Mouse (Mus musculus): ENCODE measurements around the gene Cdx2. TPM values are rescaled to one million over a fixed set of nuclear protein-coding genes. Genes with fewer than 3 reads are reported as not detected.

The Cdx2 gene
- polyA plus RNA-seq, 1 experiment: 0.03 TPM

DNA sequence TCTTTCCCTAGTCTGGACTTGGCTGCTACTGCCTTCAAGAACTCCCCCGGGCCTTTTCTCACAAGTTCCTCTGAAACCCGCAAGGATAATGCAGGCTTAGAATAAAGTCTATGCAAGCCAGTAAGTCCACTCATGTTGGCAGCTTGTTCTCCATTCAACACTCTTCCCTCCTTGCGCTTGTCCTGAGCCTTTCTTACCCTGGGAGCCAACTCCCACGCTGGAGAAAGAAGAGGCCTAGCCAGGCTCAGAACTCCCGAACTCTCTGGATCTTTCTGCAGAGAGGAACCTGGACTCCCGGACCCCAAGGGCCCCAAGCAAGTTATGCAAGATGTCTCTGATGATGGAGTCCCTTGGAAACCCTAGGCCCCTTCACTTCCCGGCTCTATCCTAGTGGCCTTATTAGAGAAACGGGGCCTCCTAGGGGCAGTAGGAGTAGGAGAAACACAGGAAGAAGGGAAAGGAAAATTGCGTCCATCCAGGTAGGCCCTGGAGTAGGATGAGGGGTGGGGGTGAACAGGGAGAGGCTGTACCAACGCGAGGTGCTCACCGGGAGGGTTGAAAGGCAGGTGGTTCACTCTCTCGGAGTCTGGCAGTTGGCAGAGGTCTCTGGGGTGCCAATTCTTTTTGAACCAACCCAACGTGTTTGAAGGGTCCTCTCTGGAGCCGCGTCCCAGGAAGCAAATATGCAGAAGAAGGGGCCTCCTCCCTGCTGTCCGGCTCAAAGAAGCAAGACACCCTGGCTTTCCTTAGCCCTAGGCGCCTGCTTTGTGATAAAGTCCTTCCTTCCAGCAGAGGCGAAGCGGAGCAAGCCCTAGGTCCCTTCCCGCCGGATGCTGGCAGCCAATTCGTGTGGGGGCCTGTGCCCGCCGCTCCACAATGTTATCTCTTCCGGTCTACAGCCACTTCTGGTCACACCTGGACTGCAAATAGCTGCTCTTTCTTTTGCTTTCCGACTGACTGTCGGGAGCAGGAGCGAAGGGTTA lies 36.1 kb downstream of the Cdx2 start:
- no peaks in the 10 kb centered on the region for H3K36me3 ChIP-seq (ENCODE audit: control insufficient read depth)
- no peaks in the 10 kb centered on the region for H3K4me1 ChIP-seq (ENCODE audit: control insufficient read depth)
- no peak overlapping the region for H3K4me3 ChIP-seq (replicated peaks)
- TF ChIP-seq TAL1 (IDR thresholded peaks at IDR 0.05; ENCODE audit: low read length): no peak
- TF ChIP-seq GATA1 (IDR thresholded peaks at IDR 0.05; ENCODE audit: low read length): no peak
- H3K27me3 ChIP-seq (ENCODE audit: control insufficient read depth): peaks cover 98% of the 10 kb centered on the region
- H3K9me3 ChIP-seq (ENCODE audit: control insufficient read depth, low read length): no peaks in the 10 kb centered on the region; the same call in 1 of the 2 replicates

DNA sequence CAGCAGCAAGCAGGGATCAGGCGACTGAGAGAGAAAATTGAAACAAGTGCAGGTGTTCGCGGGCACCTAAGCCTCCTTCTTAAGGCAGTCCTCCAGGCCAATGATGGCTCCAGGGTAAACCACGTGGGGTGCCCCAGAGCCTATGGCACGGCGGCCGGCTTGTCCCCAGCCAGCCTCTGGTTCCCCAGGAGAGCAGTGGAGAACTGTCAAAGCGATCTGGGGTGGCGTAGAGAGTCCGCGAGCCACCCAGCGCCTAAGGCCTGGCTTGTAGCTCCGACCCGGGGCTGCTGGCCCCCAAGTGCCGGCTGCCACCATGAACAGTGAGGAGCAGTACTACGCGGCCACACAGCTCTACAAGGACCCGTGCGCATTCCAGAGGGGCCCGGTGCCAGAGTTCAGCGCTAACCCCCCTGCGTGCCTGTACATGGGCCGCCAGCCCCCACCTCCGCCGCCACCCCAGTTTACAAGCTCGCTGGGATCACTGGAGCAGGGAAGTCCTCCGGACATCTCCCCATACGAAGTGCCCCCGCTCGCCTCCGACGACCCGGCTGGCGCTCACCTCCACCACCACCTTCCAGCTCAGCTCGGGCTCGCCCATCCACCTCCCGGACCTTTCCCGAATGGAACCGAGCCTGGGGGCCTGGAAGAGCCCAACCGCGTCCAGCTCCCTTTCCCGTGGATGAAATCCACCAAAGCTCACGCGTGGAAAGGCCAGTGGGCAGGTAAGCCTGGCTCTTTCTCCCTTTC lies 37.0 kb downstream of the Cdx2 start, which contains the start of gene Pdx1:
TSS of gene Pdx1 (plus strand) at position 34 of the 747 bp plus-strand sequence.
- Histone ChIP-seq H3K4me3 (replicated peaks) (no peak within 1 kb of the TSS), H3K27me3 (ENCODE audit: control insufficient read depth) (peaks cover 90% of the 10 kb centered on the region), H3K36me3 (ENCODE audit: control insufficient read depth) (no peaks in the 10 kb centered on the region), H3K4me1 (ENCODE audit: control insufficient read depth) (no peaks in the 10 kb centered on the region), H3K9me3 (ENCODE audit: control insufficient read depth, low read length) (no peaks in the 10 kb centered on the region; the same call in 1 of the 2 replicates)
- TF ChIP-seq GATA1 (IDR thresholded peaks at IDR 0.05; ENCODE audit: low read length) (no peak), TAL1 (IDR thresholded peaks at IDR 0.05; ENCODE audit: low read length) (no peak)

DNA sequence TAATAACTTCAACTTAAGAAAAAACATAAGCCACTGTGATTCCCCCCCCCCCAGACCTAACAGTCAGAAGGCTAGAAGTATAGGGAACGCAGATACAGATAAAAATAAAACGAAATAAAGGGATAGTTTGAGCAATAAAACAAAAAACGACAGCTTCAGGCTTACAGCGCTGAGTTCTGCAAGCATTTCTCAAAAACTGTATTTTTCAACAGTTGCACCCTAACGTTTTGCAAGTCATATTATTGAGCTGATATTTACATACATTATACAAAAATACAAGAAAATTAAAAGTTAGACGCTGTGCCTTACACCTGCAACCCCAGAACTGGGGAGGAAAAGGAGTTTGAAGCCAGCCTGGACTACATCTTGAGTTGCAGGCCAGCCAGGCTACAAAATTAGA lies 37.7 kb downstream of the Cdx2 start:
- no peaks in the 10 kb centered on the region for H3K9me3 ChIP-seq (ENCODE audit: control insufficient read depth, low read length)
- TF ChIP-seq TAL1 (IDR thresholded peaks at IDR 0.05; ENCODE audit: low read length): no peak
- no peak for TF ChIP-seq GATA1 (IDR thresholded peaks at IDR 0.05; ENCODE audit: low read length)
- H3K27me3 ChIP-seq (ENCODE audit: control insufficient read depth): peaks cover 83% of the 10 kb centered on the region
- H3K4me3 ChIP-seq (replicated peaks): no peak overlapping the region
- H3K36me3 ChIP-seq (ENCODE audit: control insufficient read depth): no peaks in the 10 kb centered on the region
- no peaks in the 10 kb centered on the region for H3K4me1 ChIP-seq (ENCODE audit: control insufficient read depth)

DNA sequence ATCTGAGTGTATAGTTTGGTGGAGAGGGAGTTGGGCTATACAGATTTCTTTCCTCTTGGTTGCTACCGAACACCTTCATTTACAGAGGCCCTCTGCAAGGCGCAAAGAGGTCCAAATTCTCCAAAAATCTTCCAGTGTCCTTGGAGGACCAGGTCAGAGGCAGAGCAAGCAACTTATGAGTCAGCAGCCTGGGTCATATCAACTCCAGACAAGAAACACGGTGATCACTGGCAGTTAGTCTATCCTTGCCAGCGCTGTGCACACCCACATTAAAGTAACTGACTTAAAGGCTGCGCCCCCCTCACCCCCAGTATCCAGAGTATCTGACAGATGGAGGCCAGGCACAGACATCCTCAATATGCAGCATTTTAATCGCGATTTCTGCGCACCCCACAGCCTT lies 38.3 kb downstream of the Cdx2 start:
- peaks cover 76% of the 10 kb centered on the region for H3K27me3 ChIP-seq (ENCODE audit: control insufficient read depth)
- TF ChIP-seq GATA1 (IDR thresholded peaks at IDR 0.05; ENCODE audit: low read length) (no peak), TAL1 (IDR thresholded peaks at IDR 0.05; ENCODE audit: low read length) (no peak)
- H3K4me1 ChIP-seq (ENCODE audit: control insufficient read depth): no peaks in the 10 kb centered on the region
- no peak overlapping the region for H3K4me3 ChIP-seq (replicated peaks)
- H3K9me3 ChIP-seq (ENCODE audit: control insufficient read depth, low read length): no peaks in the 10 kb centered on the region
- no peaks in the 10 kb centered on the region for H3K36me3 ChIP-seq (ENCODE audit: control insufficient read depth)

DNA sequence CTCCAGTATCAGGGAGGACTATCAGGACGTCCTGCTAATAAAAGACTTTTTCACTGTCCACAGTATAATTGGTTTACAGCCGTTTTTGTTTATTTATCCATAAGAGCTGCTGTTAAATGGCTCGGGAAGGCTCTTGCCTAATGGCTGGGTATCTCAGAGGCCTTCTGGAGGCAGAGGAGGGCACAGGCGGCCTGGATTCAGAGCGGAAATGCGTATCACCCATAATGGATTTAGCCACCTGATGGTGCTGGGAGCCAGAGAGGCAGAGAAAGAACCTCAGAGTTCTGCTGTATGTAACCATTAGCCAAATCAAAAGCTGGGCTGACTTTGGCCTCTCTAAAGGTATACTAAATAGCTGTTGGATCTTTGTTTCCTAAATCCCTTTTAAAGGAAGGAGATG lies 39.6 kb downstream of the Cdx2 start:
- peaks cover 63% of the 10 kb centered on the region for H3K27me3 ChIP-seq (ENCODE audit: control insufficient read depth)
- H3K4me1 ChIP-seq (ENCODE audit: control insufficient read depth): no peaks in the 10 kb centered on the region
- no peaks in the 10 kb centered on the region for H3K36me3 ChIP-seq (ENCODE audit: control insufficient read depth)
- TF ChIP-seq TAL1 (IDR thresholded peaks at IDR 0.05; ENCODE audit: low read length) (no peak), GATA1 (IDR thresholded peaks at IDR 0.05; ENCODE audit: low read length) (no peak)
- no peaks in the 10 kb centered on the region for H3K9me3 ChIP-seq (ENCODE audit: control insufficient read depth, low read length)
- H3K4me3 ChIP-seq (replicated peaks): no peak overlapping the region

DNA sequence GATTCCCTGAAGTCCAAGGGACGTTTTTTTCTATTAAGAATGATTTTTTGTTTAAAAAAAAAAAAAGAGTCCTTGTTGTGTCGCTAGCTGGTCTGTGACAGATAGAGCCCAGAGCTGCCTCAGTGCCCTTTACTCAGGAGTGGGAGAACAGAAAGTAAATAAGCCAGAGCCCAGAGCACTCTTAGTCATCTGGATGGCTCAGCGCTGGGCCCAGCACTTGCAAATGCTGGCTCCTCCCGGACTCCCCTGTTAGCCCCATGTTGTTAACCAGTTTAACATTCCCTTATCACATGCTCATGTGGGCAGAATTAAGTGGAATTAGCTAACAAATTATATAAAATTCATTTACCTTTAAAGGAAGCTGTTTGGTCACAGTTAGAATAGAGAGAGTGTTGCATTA lies 43.1 kb downstream of the Cdx2 start:
- Histone ChIP-seq H3K4me1 (ENCODE audit: control insufficient read depth) (no peaks in the 10 kb centered on the region), H3K27me3 (ENCODE audit: control insufficient read depth) (peaks cover 29% of the 10 kb centered on the region), H3K9me3 (ENCODE audit: control insufficient read depth, low read length) (no peaks in the 10 kb centered on the region), H3K36me3 (ENCODE audit: control insufficient read depth) (no peaks in the 10 kb centered on the region), H3K4me3 (replicated peaks) (no peak overlapping the region)
- TF ChIP-seq GATA1 (IDR thresholded peaks at IDR 0.05; ENCODE audit: low read length) (no peak), TAL1 (IDR thresholded peaks at IDR 0.05; ENCODE audit: low read length) (no peak)

DNA sequence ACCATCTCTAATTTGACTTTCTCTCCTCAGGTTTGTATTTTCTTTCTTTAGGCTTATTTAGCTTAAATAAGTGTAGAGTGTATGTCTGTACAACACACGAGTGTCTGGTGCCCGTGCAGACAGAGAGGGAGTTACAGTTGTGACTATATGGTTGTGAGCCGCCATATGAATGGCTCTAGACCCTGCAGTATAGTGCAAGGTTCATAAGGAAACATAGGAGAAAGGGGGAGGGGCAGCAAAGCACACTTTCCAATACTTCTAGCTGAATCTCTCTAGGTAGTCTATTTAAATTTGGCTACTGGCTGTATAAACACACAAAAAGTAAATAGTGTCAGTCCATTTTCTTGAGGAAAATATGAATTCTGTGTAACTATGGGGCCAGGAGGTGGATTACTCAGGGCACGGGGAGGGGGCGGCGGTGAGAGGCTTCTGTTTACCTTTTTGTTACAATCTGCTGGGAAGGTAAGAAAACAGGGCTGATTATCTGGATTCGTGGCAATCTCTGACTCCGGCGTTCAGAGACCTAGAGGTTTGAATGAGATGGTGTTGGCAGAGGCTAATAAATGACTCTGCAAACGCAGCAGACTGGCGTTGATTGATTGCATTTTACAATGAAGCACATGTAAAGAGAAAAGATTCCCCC lies 45.0 kb downstream of the Cdx2 start:
- Histone ChIP-seq H3K4me1 (ENCODE audit: control insufficient read depth) (no peaks in the 10 kb centered on the region), H3K27me3 (ENCODE audit: control insufficient read depth) (peaks cover 10% of the 10 kb centered on the region), H3K9me3 (ENCODE audit: control insufficient read depth, low read length) (no peaks in the 10 kb centered on the region), H3K4me3 (replicated peaks) (no peak overlapping the region), H3K36me3 (ENCODE audit: control insufficient read depth) (no peaks in the 10 kb centered on the region)
- no peak for TF ChIP-seq TAL1 (IDR thresholded peaks at IDR 0.05; ENCODE audit: low read length)
- no peak for TF ChIP-seq GATA1 (IDR thresholded peaks at IDR 0.05; ENCODE audit: low read length)

DNA sequence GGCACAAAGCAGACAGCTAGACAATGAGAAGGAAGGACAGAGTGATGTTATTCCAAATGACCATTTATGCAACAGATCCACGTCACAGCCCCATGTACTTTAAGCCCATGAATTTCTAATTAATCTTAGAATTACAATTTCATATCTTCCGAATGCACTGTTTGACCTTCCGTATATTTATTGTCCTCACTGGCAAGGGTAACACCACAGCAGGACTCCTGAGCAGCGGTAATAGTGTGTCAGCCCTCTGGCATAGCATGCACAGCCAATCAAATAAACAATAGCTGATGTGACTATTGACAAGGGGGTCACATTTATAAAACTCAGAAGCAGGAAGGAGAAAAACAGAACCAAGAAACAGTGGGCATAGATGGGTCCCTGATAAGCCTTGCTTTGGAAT lies 46.3 kb downstream of the Cdx2 start:
- H3K4me1 ChIP-seq (ENCODE audit: control insufficient read depth): no peaks in the 10 kb centered on the region
- H3K27me3 ChIP-seq (ENCODE audit: control insufficient read depth): no peaks in the 10 kb centered on the region; the same call in 1 of the 2 replicates
- H3K36me3 ChIP-seq (ENCODE audit: control insufficient read depth): no peaks in the 10 kb centered on the region
- TF ChIP-seq GATA1 (IDR thresholded peaks at IDR 0.05; ENCODE audit: low read length): no peak
- no peak for TF ChIP-seq TAL1 (IDR thresholded peaks at IDR 0.05; ENCODE audit: low read length)
- H3K4me3 ChIP-seq (replicated peaks): no peak overlapping the region
- no peaks in the 10 kb centered on the region for H3K9me3 ChIP-seq (ENCODE audit: control insufficient read depth, low read length)

Data from erythroblast, embryonic 14.5 days (primary cell).